Mouse (Mus musculus): Measurements from ENCODE around the gene Trim13.

The Trim13 gene

DNA sequence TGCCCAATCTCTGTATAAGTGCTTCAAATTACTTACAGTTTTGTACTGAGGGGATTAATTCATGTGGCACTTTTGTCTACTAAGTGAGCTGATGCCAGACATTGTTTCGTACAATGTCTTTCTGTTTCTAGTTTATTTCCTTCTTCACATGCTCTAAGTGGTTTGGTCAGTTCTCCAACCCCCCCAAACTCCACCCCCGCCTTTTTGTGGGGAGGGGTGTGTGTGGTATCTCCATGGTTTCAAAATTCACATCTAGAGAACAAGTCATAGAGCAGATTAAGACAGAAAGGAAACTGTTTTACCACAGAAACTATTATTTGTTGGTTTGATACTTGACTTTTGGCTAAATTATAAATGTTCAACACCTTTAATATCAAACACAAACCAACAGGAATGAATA is 22.3 kb downstream of the Trim13 start:
- DNase-seq = no peak

DNA sequence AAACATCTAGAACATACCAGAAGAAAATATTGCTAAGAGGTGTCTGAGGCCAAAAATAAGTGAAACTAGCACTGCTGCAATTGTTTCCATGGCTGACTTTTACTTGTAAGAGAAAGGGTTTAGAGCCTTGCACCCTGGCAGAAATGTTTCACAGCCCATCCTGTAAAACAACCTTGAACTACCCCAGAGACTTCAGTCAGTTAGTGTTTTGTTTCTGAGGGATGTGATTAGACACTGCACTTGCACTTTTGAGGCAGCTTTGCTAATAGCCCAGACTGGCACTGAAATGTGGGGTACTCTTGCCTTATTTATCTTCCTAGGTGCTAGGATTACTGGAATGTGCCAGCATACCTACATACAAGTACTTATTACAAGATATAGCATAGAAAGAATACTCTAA is 37.9 kb downstream of the Trim13 start:
- DNase-seq = no peak

DNA sequence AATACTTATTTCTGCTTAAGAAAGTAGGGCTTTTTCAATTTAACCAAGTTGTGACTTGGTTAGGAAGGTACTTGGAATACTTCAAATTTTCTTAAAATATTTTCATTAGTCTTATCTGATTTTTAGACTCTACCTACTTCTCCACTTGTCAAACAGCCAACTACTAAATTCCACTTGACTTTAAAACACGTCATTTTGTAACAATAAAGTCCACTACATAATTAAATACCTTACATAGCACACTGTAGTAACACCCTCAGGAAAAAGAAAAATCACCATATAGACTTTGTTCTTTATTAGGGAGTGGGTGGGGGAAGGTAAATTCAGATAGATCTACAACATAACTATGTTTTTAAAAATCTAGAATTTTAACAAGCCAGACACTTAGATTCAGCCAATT is 44.6 kb downstream of the Trim13 start:
- DNase-seq = no peak

DNA sequence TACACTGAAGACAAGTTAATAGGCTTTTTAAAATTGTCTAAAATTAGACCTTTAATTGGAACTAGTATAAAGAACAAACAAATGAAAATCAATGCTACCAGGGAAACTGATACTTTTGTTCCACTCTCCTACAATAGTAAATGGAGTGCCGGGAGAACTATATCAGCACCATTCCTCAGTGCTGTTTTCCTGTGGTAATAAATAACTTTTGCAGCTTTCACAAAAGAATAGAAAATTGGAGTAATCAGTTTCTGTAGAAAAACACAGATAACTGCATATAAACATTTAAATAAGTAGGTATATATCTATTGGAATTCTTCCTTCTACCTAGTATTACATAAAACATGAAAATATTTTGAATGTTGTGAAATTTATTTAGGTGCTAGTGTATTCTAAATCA is 47.5 kb downstream of the Trim13 start:
- no peak for DNase-seq

DNA sequence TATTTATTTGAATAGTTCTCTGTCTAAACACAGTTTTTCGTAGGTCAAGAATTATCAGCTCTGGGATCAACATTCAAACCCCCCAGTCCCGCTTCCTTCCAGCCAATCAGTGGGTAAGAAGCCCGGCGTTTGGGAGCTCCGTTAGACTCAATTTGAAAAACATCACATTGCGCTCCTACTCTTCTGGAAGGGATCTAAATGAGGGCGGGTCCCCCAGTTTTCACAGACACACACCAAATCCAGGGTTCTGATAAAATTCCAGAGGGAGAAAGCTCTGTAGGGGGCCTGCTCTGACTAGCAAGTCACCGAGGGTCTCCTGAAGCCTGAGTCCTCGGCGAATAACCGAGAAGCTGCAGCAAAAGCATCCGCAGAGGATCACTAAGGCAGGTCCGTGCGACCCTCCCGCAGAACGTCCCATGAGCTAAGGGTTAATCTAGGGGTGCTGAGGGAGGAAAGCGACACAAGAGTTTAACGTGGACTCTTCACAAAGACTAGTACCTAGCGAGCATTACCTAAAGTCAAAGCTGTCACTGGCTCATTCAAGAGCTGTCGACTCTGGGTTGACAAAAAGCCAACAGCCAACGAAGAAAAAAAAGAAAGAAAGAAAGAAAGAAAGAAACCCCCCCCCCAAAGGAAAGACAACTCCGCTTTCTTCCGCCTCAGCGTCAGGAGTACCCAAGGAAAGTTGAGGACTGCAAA is 49.3 kb downstream of the Trim13 start:
- peak; percentile 23 for DNase-seq

DNA sequence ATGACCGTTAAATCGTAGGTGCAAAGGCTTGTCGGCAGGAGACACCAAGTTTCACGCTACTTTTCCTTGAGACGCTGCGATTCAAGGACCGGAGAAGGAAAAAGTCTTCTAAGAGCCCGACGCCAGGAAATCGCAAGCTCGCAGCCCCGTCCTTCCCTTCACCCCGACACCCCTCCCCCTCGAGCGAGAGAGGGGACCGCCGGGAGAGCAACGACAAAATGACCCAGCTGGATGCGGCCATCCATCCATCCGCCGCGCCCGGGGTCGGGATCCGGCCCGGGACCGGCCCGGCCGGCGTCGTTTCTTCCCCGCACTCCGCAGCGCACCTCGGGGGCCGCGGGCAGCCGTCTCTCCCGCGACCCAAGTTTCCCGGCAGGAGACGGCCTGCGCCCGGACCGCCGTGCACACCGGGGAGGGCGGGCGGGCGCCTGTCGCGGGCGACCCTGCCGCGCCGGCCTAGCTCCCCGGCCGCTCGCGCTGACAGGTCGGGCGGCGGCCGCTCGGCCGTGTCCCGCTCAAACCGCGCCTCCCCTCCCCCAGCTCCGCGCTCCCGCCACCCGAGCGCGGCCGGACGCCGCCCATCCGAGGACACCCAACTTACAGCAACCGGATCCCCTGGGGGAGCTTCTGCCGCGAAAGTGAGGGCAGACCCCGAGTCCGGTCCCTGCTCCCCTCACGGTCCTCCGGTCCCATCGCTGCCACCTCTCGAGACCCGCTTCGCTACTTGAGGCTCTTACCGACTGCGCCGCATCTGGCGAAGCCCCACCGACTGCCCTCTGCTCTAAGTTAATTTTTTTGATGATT is 50.0 kb downstream of the Trim13 start:
- peak; percentile 27 for DNase-seq

DNA sequence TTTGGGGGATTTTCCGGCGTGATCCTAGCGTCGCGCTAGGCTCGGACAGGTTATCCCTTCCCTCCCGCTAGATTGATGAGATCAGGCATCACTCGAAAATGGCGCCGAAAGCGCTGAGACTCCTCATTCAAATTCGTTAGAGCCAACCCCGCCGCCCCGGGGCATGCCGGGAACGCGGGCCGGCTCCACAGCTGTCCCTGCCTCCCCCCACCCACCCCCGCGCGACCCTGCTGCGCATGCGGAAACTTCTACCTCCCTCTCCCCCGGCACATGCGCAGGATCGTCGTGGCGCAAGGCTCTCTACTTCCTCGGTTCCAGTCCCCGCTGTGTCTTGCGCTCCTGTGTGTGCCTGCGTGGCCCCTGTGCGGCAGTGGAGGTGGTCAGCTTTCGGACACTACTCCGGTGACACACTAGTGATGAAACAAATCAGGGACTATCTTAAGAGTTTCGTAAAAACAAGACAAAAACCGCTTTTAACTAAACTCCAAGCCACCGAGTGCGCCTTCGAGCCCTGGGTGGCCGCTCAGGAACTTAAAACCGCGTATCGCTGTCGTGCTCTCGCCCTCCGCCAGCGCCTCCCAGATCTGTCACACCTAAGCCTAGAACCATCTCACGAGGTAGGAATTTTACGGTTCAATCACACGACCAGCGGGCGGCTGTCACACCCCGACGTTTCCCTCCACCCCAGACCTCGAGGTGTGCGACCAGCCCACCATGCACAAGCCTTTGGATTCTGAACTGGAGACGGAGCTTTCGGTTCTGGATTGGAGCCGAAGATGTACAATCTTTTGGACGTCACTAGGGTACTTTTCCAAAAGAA is 50.8 kb downstream of the Trim13 start:
- DNase-seq = peak; percentile 90

DNA sequence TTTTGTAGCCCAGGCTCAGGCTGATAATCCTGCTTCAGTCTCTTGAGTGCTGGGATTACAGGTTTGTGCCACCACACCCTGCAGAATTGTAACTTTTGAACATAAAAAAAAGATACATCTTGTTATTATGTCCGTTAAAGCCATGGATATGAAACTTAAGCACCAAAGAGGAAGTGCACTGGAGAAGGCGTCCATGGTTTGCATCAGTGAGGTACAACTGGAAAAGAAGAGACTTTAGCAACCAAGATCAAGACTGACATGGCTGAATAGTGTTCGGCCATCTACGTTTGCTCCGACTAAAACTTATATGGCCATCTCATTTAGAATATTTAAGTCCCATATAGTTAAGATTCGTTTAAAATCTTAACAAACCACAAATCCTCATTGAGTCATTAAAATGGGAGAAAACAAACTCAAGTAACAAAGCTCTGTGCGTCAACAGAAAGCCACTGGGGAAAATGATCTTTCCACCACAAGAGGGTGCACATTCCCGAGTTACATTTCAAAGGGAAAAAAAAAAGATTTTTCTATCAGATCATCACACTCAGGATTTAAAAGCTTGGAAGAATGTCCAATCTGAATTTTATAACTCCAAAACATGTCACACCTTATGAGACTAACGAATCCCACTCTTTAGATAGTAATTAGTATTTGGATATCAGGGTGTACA is 52.4 kb downstream of the Trim13 start:
- DNase-seq = peak; percentile 43

Measured in cerebellum, adult 8-10 months (tissue).